Mouse (Mus musculus) MEL (cell line): ENCODE measurements around the gene Vps11. TPM values are rescaled to one million over a fixed set of nuclear protein-coding genes. Genes with fewer than 3 reads are reported as not detected.
"Not testable (repeated sequence)": the region's sequence is repeated elsewhere in the genome, so short reads cannot be mapped to it uniquely, and the experiment has no call there.

Source experiments
- DNase-seq: peaks from one replicate; pipeline ENCODE4 v3.0.0; 2011; ENCODE audit warnings: low read depth, low spot score
- H3K27ac ChIP-seq: 2 replicates; pipeline ENCODE4 v1.5.1; 2012; ENCODE audit warnings: low read depth, mild to moderate bottlenecking, control low read depth, low read length, moderate library complexity; ENCODE audit not compliant: control insufficient read depth
- H3K27me3 ChIP-seq, 2 experiments: fragments of 150-350 bp in 1 of 2; sonication (generic) in 1 of 2; 2 replicates each; pipeline ENCODE4 v1.6.1; 2012; ENCODE audit warnings: low read length in 2 of 2, mild to moderate bottlenecking in 2 of 2, improper control_type of control experiment in 1 of 2, moderate library complexity in 1 of 2; ENCODE audit not compliant: insufficient read depth in 2 of 2, control insufficient read depth in 1 of 2
- H3K36me3 ChIP-seq, 2 experiments: 2 replicates each; pipeline ENCODE4 v1.6.1; 2012 to 2014; ENCODE audit warnings: low read length in 2 of 2, improper control_type of control experiment in 1 of 2, inconsistent platforms in 1 of 2, mild to moderate bottlenecking in 1 of 2; ENCODE audit not compliant: insufficient read depth in 2 of 2, control insufficient read depth in 1 of 2
- H3K4me1 ChIP-seq, 2 experiments: fragments of 150-350 bp in 1 of 2; sonication (generic) in 1 of 2; 2 replicates each; pipeline ENCODE4 v1.6.1; 2012; ENCODE audit warnings: low read length in 2 of 2, improper control_type of control experiment in 1 of 2, mild to moderate bottlenecking in 1 of 2; ENCODE audit not compliant: insufficient read depth in 2 of 2, control insufficient read depth in 1 of 2
- H3K4me3 ChIP-seq, 2 experiments: fragments of 150-350 bp in 1 of 2; sonication (generic) in 1 of 2; 2 replicates each; pipeline ENCODE4 v1.5.1; 2012; ENCODE audit warnings: low read depth in 2 of 2, low read length in 2 of 2, mild to moderate bottlenecking in 2 of 2, moderate library complexity in 2 of 2, control low read depth in 1 of 2, improper control_type of control experiment in 1 of 2; ENCODE audit not compliant: control insufficient read depth in 1 of 2, insufficient read depth in 1 of 2
- H3K79me2 ChIP-seq: 2 replicates; pipeline ENCODE4 v1.6.1; 2012; ENCODE audit warnings: mild to moderate bottlenecking, low read length, moderate library complexity; ENCODE audit not compliant: control insufficient read depth, poor library complexity, insufficient read depth
- H3K9ac ChIP-seq: 2 replicates; pipeline ENCODE4 v1.6.1; 2012; ENCODE audit warnings: low read depth, mild to moderate bottlenecking, control low read depth, low read length, moderate library complexity; ENCODE audit not compliant: control insufficient read depth, poor library complexity, severe bottlenecking
- H3K9me3 ChIP-seq: fragments of 150-350 bp; sonication (generic); replicated peaks from 2 replicates; pipeline ENCODE4 v1.6.1; 2012; ENCODE audit warnings: mild to moderate bottlenecking, low read length, improper control_type of control experiment, moderate library complexity; ENCODE audit not compliant: insufficient read depth
- CHD1 ChIP-seq: IDR thresholded peaks from 2 replicates; pipeline ENCODE4 v1.6.1; 2012; ENCODE audit warnings: low read depth, mild to moderate bottlenecking, inconsistent platforms, low read length, improper control_type of control experiment
- CHD2 ChIP-seq: IDR thresholded peaks from 2 replicates; pipeline ENCODE4 v1.6.1; 2011; ENCODE audit warnings: low read length, improper control_type of control experiment
- EP300 ChIP-seq, 2 experiments: IDR thresholded peaks; 2 replicates each; pipeline ENCODE4 v1.6.1; 2011; ENCODE audit warnings: improper control_type of control experiment in 2 of 2, low read length in 2 of 2, low read depth in 1 of 2, mild to moderate bottlenecking in 1 of 2
- ETS1 ChIP-seq: IDR thresholded peaks from 2 replicates; pipeline ENCODE4 v1.6.1; 2012; ENCODE audit warnings: low read depth, mild to moderate bottlenecking, inconsistent platforms, low read length, improper control_type of control experiment, moderate library complexity
- GATA1 ChIP-seq: IDR thresholded peaks from 2 replicates; pipeline ENCODE4 v1.6.1; 2011; ENCODE audit warnings: low read depth, low read length, improper control_type of control experiment
- JUND ChIP-seq: IDR thresholded peaks from 2 replicates; pipeline ENCODE4 v1.6.1; 2011; ENCODE audit warnings: low read depth, mild to moderate bottlenecking, improper control_type of control experiment, low read length
- MAFK ChIP-seq: IDR thresholded peaks from 2 replicates; pipeline ENCODE4 v1.6.1; 2011; ENCODE audit warnings: low read depth, mild to moderate bottlenecking, low read length, improper control_type of control experiment, borderline replicate concordance
- MAX ChIP-seq: IDR thresholded peaks from 2 replicates; pipeline ENCODE4 v1.6.1; 2011; ENCODE audit warnings: low read length, improper control_type of control experiment
- MAZ ChIP-seq: IDR thresholded peaks from 2 replicates; pipeline ENCODE4 v1.6.1; 2012; ENCODE audit warnings: low read depth, mild to moderate bottlenecking, inconsistent platforms, low read length, improper control_type of control experiment
- MEF2A ChIP-seq: IDR thresholded peaks from 2 replicates; pipeline ENCODE4 v1.6.1; 2014; ENCODE audit warnings: low read depth, mild to moderate bottlenecking, inconsistent platforms, low read length, improper control_type of control experiment; ENCODE audit not compliant: poor library complexity, insufficient replicate concordance, severe bottlenecking; ENCODE audit errors: extremely low read depth
- MXI1 ChIP-seq: IDR thresholded peaks from 2 replicates; pipeline ENCODE4 v1.6.1; 2011; ENCODE audit warnings: mild to moderate bottlenecking, low read depth, low read length, improper control_type of control experiment
- MYB ChIP-seq: IDR thresholded peaks from 2 replicates; pipeline ENCODE4 v1.6.1; 2011; ENCODE audit warnings: mild to moderate bottlenecking, low read depth, low read length, improper control_type of control experiment
- MYC ChIP-seq: IDR thresholded peaks from 2 replicates; pipeline ENCODE4 v1.6.1; 2011; ENCODE audit warnings: low read depth, mild to moderate bottlenecking, low read length, improper control_type of control experiment, moderate library complexity
- NELFE ChIP-seq: IDR thresholded peaks from 2 replicates; pipeline ENCODE4 v1.6.1; 2011; ENCODE audit warnings: low read depth, low read length, improper control_type of control experiment
- NRF1 ChIP-seq: IDR thresholded peaks from 2 replicates; pipeline ENCODE4 v1.6.1; 2014; ENCODE audit warnings: low read depth, mild to moderate bottlenecking, inconsistent platforms, low read length, improper control_type of control experiment, moderate library complexity; ENCODE audit not compliant: poor library complexity, insufficient read depth, severe bottlenecking
- POLR2A ChIP-seq, 2 experiments: IDR thresholded peaks; 2 replicates each; pipeline ENCODE4 v1.6.1; 2011 to 2012; ENCODE audit warnings: low read length in 2 of 2, mild to moderate bottlenecking in 2 of 2, control low read depth in 1 of 2, improper control_type of control experiment in 1 of 2, low read depth in 1 of 2, moderate library complexity in 1 of 2; ENCODE audit not compliant: control insufficient read depth in 1 of 2, insufficient read depth in 1 of 2, poor library complexity in 1 of 2
- POLR2AphosphoS5 ChIP-seq: IDR thresholded peaks from 2 replicates; pipeline ENCODE4 v1.6.1; 2012; ENCODE audit warnings: low read depth, borderline replicate concordance, mild to moderate bottlenecking, inconsistent platforms, low read length, moderate library complexity, mixed read lengths
- RCOR1 ChIP-seq: IDR thresholded peaks from 2 replicates; pipeline ENCODE4 v1.6.1; 2012; ENCODE audit warnings: low read depth, mild to moderate bottlenecking, inconsistent platforms, low read length, improper control_type of control experiment
- SIN3A ChIP-seq: IDR thresholded peaks from 2 replicates; pipeline ENCODE4 v1.6.1; 2012; ENCODE audit warnings: low read length, improper control_type of control experiment, inconsistent platforms
- SMC3 ChIP-seq: IDR thresholded peaks from 2 replicates; pipeline ENCODE4 v1.6.1; 2011; ENCODE audit warnings: low read depth, low read length, improper control_type of control experiment
- TAL1 ChIP-seq: IDR thresholded peaks from 2 replicates; pipeline ENCODE4 v1.6.1; 2012; ENCODE audit warnings: mild to moderate bottlenecking, inconsistent platforms, low read length, moderate library complexity, mixed read lengths
- TBP ChIP-seq: IDR thresholded peaks from 2 replicates; pipeline ENCODE4 v1.8.0; 2011; ENCODE audit warnings: low read depth, low read length, improper control_type of control experiment
- UBTF ChIP-seq: IDR thresholded peaks from 2 replicates; pipeline ENCODE4 v1.6.1; 2012; ENCODE audit warnings: low read depth, mild to moderate bottlenecking, inconsistent platforms, low read length, improper control_type of control experiment, moderate library complexity, borderline replicate concordance; ENCODE audit not compliant: insufficient read depth
- ZC3H11A ChIP-seq: IDR thresholded peaks from 2 replicates; pipeline ENCODE4 v1.6.1; 2012; ENCODE audit warnings: low read depth, mild to moderate bottlenecking, inconsistent platforms, low read length, improper control_type of control experiment
- ZKSCAN1 ChIP-seq: IDR thresholded peaks from 2 replicates; pipeline ENCODE4 v1.6.1; 2012; ENCODE audit warnings: low read depth, mild to moderate bottlenecking, inconsistent platforms, low read length, improper control_type of control experiment, moderate library complexity
- ZMIZ1 ChIP-seq: IDR thresholded peaks from 2 replicates; pipeline ENCODE4 v1.6.1; 2012; ENCODE audit warnings: low read depth, mild to moderate bottlenecking, inconsistent platforms, low read length, improper control_type of control experiment, moderate library complexity
- polyA plus RNA-seq, 2 experiments: library from polyadenylated mRNA; stranded (reverse) in 1 of 2; unstranded in 1 of 2; fragments of >175 nt in 1 of 2; fragments of >200 nt in 1 of 2; gene quantifications; 2 replicates each; pipeline versions ENCODE4 v1.2.1 to v1.2.4; 2012; ENCODE audit warnings: low replicate concordance in 2 of 2, low read depth in 1 of 2; ENCODE audit not compliant: insufficient read length in 2 of 2, insufficient read depth in 1 of 2, missing spikeins in 1 of 2
- total RNA-seq: library from RNA; depleted of rRNA; stranded (reverse); fragments of 300-350 nt; gene quantifications from 2 replicates; pipeline ENCODE4 v1.2.3, GENCODE M21; 2012

The Vps11 gene
- total and polyA plus RNA-seq, 3 experiments: 18.6 to 27.1 TPM; not detected in 1

- H3K4me3 ChIP-seq: peak overlapping the region; percentile 24 to 86
- DNase-seq, H3K27me3 ChIP-seq, H3K4me1 ChIP-seq, H3K9me3 ChIP-seq: not testable (repeated sequence)
- peaks cover 37% of the 10 kb centered on the region for H3K79me2 ChIP-seq
- peak overlapping the region; percentile 99 for H3K9ac ChIP-seq
- H3K36me3 ChIP-seq: peaks cover 0 to 13% of the 10 kb centered on the region in 2 experiments; a peak in 3 of 4 replicates
- peak overlapping the region; percentile 10; the same call in 1 of the 2 replicates for H3K27ac ChIP-seq
Observed at GRCm38 (mm10) chr9:44336513-44336912, 25.0 kb downstream of the Vps11 start.

GRCm38 (mm10) chr9:44336093-44336406, 25.4 kb downstream of the Vps11 start:
- Histone ChIP-seq H3K27ac (peak overlapping the region; percentile 93), H3K27me3 (no peaks in the 10 kb centered on the region), H3K4me1 (peaks cover 0 to 7% of the 10 kb centered on the region in 2 experiments; a peak in 2 of 4 replicates)

GRCm38 (mm10) chr9:44335331-44336092, 26.0 kb downstream of the Vps11 start:
- peak overlapping the region; percentile 55 to 86 for H3K4me3 ChIP-seq
- peaks cover 27% of the 10 kb centered on the region for H3K79me2 ChIP-seq
- H3K27me3 ChIP-seq: no peaks in the 10 kb centered on the region
- H3K9me3 ChIP-seq: no peaks in the 10 kb centered on the region
- H3K27ac ChIP-seq: peak overlapping the region; percentile 93
- H3K9ac ChIP-seq: peak overlapping the region; percentile 99
- peak; percentile 28 for TF ChIP-seq SMC3
- TF ChIP-seq MYC: no peak; the same call in 1 of the 2 replicates
- TF ChIP-seq CHD1: peak; percentile 97
- TF ChIP-seq POLR2AphosphoS5: peak; percentile 11; the same call in 1 of the 2 replicates
- peak; percentile 57 to 73; a peak in 3 of 4 replicates for TF ChIP-seq POLR2A (IDR thresholded peaks at IDR 0.05; ENCODE audit: control insufficient read depth in 1 of 2, insufficient read depth in 1 of 2, low read depth in 1 of 2, low read length in 2 of 2, poor library complexity in 1 of 2)
- peak; percentile 14; the same call in 1 of the 2 replicates for TF ChIP-seq ZMIZ1
- TF ChIP-seq GATA1: no peak
- no peak for TF ChIP-seq ETS1
- no peak for TF ChIP-seq UBTF
- TF ChIP-seq, all 39 proteins: peak for 5
- H3K36me3 ChIP-seq: peaks cover 0 to 6% of the 10 kb centered on the region in 2 experiments; a peak in 3 of 4 replicates
- peaks cover 0 to 3% of the 10 kb centered on the region in 2 experiments; a peak in 1 of 4 replicates for H3K4me1 ChIP-seq
- peak; percentile 66 for DNase-seq

More at GRCm38 (mm10) chr9:44336093-44336406, 25.4 kb downstream of the Vps11 start:
- Histone ChIP-seq H3K4me3 (peak overlapping the region; percentile 55 to 86), H3K9ac (peak overlapping the region; percentile 99), H3K9me3 (no peaks in the 10 kb centered on the region), H3K79me2 (peaks cover 33% of the 10 kb centered on the region), H3K36me3 (peaks cover 0 to 9% of the 10 kb centered on the region in 2 experiments; a peak in 3 of 4 replicates)
- DNase-seq: peak; percentile 55
- TF ChIP-seq MXI1 (peak; percentile 47), TAL1 (no peak), RCOR1 (no peak), MEF2A (no peak), SIN3A (no peak), GATA1 (no peak), POLR2A (IDR thresholded peaks at IDR 0.05; ENCODE audit: control insufficient read depth in 1 of 2, insufficient read depth in 1 of 2, low read depth in 1 of 2, low read length in 2 of 2, poor library complexity in 1 of 2) (no peak; a peak in 1 of 4 replicates), TBP (no peak), JUND (no peak), ETS1 (no peak), CHD2 (no peak), NELFE (no peak), MYC (peak; percentile 51; the same call in 1 of the 2 replicates), NRF1 (no peak), EP300 (IDR thresholded peaks at IDR 0.05; ENCODE audit: low read depth in 1 of 2, low read length in 2 of 2) (no peak), POLR2AphosphoS5 (no peak; the same call in 1 of the 2 replicates), ZKSCAN1 (no peak), MYB (no peak), MAZ (no peak), ZMIZ1 (0 out of 2 replicates have a peak, but pooled peaks have one; percentile 1), MAX (no peak), ZC3H11A (no peak), MAFK (no peak)
